Mouse (Mus musculus) intestine, postnatal 0 days (tissue): ENCODE measurements at regions not wholly inside any gene's neighbourhood (a gene's known extent, or its start where the extent isn't known, plus 50 kb on each side); places are given as distances from the start of the nearest gene placed in this dataset.

Source experiments
- ATAC-seq: fragments of 200-750 bp; cut with Nextera tagmentation; 2 replicates; pipeline ENCODE4 v1.8.0; 2017; ENCODE audit warnings: mild to moderate bottlenecking, moderate TSS enrichment, moderate library complexity
- H3K27ac ChIP-seq: fragments of 300-500 bp; sonication (generic); 2 replicates; pipeline ENCODE4 v1.5.1; 2014; ENCODE audit warnings: mild to moderate bottlenecking, low read depth, low read length, moderate library complexity
- H3K27me3 ChIP-seq: fragments of 300-500 bp; sonication (generic); replicated peaks from 2 replicates; pipeline ENCODE4 v1.6.1; 2014; ENCODE audit warnings: low read length, mixed read lengths; ENCODE audit not compliant: control insufficient read depth, insufficient read depth
- H3K36me3 ChIP-seq: fragments of 300-500 bp; sonication (generic); 2 replicates; pipeline ENCODE4 v1.6.1; 2014; ENCODE audit warnings: mild to moderate bottlenecking, moderate library complexity; ENCODE audit not compliant: control insufficient read depth, insufficient read depth
- H3K4me1 ChIP-seq: fragments of 300-500 bp; sonication (generic); replicated peaks from 2 replicates; pipeline ENCODE4 v1.6.1; 2014; ENCODE audit warnings: antibody characterized with exemption, low read length, mixed read lengths; ENCODE audit not compliant: control insufficient read depth, insufficient read depth
- H3K4me2 ChIP-seq: fragments of 300-500 bp; sonication (generic); replicated peaks from 2 replicates; pipeline ENCODE4 v1.6.1; 2014; ENCODE audit warnings: low read depth, mild to moderate bottlenecking, moderate library complexity
- H3K4me3 ChIP-seq: fragments of 300-500 bp; sonication (generic); 2 replicates; pipeline ENCODE4 v1.5.1; 2014; ENCODE audit warnings: low read depth, low read length
- H3K9ac ChIP-seq: fragments of 300-500 bp; sonication (generic); 2 replicates; pipeline ENCODE4 v1.6.1; 2014; ENCODE audit warnings: mild to moderate bottlenecking, low read depth, low read length
- H3K9me3 ChIP-seq: fragments of 300-500 bp; sonication (generic); 2 replicates; pipeline ENCODE4 v1.6.1; 2016; ENCODE audit warnings: mixed run types; ENCODE audit not compliant: control insufficient read depth
- CTCF ChIP-seq: sonication (generic); IDR thresholded peaks from 2 replicates; pipeline ENCODE4 v1.5.1; 2016; ENCODE audit warnings: low read depth, mild to moderate bottlenecking, control low read depth, antibody characterized with exemption, moderate library complexity
- WGBS: fragments of 180-500 bp; shearing (Covaris S2); extraction: QIAGEN DNeasy Blood & Tissue Kit; methylation state at CpG from one replicate; pipeline ENCODE4 v1.1.7; 2014; 5-methylcytosine and 5-hydroxymethylcytosine counted together

DNA sequence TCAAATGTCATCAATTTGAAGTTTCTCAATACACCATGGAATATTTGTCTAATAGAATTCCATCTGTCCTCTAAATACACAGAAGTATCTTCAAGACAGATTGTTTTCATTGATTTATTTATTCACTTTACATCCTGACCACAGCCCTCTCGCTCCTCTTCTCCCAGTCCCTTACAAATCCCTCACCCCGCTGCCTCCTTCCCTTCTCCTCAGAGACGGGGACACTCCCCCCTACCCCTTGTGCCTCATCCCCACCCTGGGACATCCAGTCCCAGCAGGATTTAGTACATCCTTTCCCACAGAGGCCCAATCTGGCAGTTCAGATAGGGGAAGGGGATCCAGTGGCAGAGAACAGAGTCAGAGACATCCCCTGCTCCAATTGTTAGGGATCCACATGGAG, 129.6 kb upstream of the Sgk1 start:
- no peak overlapping the region for H3K4me3 ChIP-seq
- H3K4me2 ChIP-seq: no peak overlapping the region
- H3K9ac ChIP-seq: no peak overlapping the region
- H3K27me3 ChIP-seq: no peaks in the 10 kb centered on the region
- H3K36me3 ChIP-seq: no peaks in the 10 kb centered on the region
- no peak overlapping the region for H3K27ac ChIP-seq
- TF ChIP-seq CTCF: no peak
- no peaks in the 10 kb centered on the region for H3K9me3 ChIP-seq
- WGBS: 72% methylated on average over 3 of the region's 3 CpGs
- ATAC-seq: no peak
- no peaks in the 10 kb centered on the region for H3K4me1 ChIP-seq

DNA sequence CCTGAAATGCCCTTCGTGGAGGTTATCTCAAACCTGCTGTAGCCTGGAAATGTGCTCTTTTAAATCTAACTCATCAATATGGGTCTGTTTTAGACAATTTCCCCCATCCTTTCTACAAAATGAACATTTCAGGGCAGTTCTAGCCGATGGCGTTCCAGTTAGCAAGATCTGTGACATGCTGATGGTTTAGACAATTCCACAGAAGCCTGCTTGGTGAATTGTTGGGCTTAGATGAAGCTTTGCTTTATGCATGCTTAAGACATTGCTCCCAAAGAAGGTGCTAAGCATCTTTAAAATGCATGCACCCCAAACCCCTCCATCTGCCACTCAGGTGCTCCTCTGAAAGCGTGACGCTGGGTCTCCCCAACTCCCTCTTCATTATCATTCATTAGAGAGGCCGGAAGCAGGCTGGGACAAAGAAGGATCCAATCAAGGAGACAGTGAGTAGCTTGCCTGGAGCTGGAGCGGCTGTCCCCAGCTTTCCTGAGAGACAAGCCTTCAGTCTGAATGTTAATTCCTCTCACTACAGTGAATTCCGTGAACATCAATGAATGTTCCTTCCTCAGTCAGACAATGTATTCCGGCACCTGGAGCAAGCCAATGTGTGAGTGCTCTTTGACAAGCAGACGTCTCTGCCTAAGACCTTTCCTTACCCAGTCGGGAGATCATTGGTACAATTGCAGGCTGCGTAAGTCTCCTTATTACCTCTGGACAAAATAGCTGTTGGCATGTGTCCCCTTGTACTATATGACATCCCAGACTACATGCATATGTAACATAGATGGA, 127.0 kb upstream of the Sgk1 start:
- no peak for TF ChIP-seq CTCF
- no peaks in the 10 kb centered on the region for H3K36me3 ChIP-seq
- no peak for ATAC-seq
- WGBS: 83% methylated on average over 12 of the region's 12 CpGs
- H3K4me2 ChIP-seq: no peak overlapping the region
- no peaks in the 10 kb centered on the region for H3K27me3 ChIP-seq
- H3K9me3 ChIP-seq: no peaks in the 10 kb centered on the region
- H3K27ac ChIP-seq: no peak overlapping the region
- H3K9ac ChIP-seq: no peak overlapping the region
- no peaks in the 10 kb centered on the region for H3K4me1 ChIP-seq
- H3K4me3 ChIP-seq: no peak overlapping the region

DNA sequence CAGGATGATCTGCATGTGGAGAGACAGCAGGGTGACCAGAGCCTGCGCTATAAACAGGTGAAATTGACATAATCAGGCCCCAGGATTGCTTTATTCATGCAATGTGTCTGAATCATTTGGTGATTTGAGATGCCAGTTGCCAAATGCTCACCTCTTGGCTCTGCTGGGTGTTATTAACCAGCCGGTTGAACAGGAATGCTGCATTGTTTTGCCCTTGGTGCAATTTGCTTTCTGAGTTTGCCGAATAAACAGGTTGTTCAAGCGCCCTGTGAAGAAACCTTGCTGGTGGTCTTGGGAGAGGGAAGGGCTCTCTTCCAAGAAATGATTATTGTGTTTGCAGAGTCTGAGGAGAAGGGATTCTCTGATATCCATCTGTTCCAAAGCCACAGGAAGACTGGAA, 126.3 kb upstream of the Sgk1 start:
- Histone ChIP-seq H3K9ac (no peak overlapping the region), H3K4me1 (no peaks in the 10 kb centered on the region), H3K4me3 (no peak overlapping the region), H3K4me2 (no peak overlapping the region), H3K9me3 (no peaks in the 10 kb centered on the region), H3K36me3 (no peaks in the 10 kb centered on the region), H3K27ac (no peak overlapping the region), H3K27me3 (no peaks in the 10 kb centered on the region)
- WGBS: 72% methylated on average over 4 of the region's 4 CpGs
- no peak for TF ChIP-seq CTCF
- no peak for ATAC-seq

DNA sequence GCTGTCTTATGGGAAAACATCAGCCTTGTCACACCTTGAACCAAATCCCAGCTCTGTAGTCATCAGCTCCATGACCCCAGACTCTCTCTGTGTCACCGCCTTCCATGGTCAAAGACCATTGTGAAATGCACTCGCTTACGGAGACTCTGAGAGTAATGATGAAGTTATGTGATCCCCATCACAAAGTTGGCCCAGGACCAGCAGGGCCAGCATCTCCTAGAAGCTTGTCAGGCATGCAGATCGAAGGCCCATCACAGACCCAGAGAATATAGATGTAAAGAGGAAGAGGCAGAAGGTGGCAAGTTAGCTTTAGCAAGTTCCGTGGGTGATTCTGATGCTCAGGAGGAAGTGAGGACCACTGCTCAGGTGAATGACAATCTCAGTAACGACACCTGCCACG, 125.2 kb upstream of the Sgk1 start:
- no peak for TF ChIP-seq CTCF
- 90% methylated on average over 7 of the region's 7 CpGs for WGBS
- ATAC-seq: no peak

DNA sequence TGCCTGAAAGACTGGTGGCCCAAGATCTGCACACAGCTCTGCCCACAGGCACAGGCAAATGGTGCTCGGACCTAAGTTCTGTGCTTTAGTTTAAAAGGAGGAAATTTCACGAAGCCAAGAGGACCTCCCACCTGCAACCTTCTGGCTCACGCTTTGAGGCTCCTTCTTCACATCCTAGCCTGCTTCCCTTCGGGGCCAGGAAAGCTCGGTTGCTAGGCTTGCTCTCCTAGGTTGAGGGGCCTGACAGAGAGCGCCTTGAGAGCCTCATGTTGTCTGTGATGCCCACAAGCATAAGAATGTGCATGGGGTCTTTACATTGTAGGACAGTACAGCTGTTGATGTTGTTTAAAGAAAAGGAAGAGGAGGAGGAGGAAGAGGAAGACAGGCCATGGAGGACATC, 123.9 kb upstream of the Sgk1 start:
- Histone ChIP-seq H3K9me3 (no peaks in the 10 kb centered on the region), H3K9ac (no peak overlapping the region), H3K4me2 (no peak overlapping the region), H3K4me1 (no peaks in the 10 kb centered on the region), H3K36me3 (no peaks in the 10 kb centered on the region), H3K27ac (no peak overlapping the region), H3K4me3 (no peak overlapping the region), H3K27me3 (no peaks in the 10 kb centered on the region)
- no peak for TF ChIP-seq CTCF
- ATAC-seq: no peak
- WGBS: 83% methylated on average over 6 of the region's 6 CpGs

More for the DNA sequence above, 125.2 kb upstream of the Sgk1 start:
- Histone ChIP-seq H3K27ac (no peak overlapping the region), H3K4me1 (no peaks in the 10 kb centered on the region), H3K4me2 (no peak overlapping the region), H3K9ac (no peak overlapping the region), H3K27me3 (no peaks in the 10 kb centered on the region), H3K36me3 (no peaks in the 10 kb centered on the region), H3K4me3 (no peak overlapping the region), H3K9me3 (no peaks in the 10 kb centered on the region)

DNA sequence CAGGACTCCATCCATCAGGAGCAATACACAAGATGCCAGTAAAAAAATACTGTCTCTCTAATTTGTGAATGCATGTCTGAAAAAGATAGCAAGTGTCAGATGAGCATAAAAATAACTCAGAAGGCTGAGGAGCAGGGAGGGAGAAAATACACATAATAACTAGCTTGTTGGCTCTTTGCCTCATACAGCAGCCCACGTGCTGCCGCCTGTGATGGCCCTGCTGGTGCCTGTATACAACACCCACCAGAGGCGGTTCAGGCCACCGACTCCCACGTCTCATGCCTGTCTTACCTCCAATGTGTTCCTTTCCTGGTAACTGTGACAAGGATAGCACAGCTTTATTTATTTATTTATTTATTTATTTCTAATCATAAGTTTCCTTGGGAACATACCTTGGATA, 119.5 kb upstream of the Sgk1 start:
- Histone ChIP-seq H3K4me1 (no peaks in the 10 kb centered on the region), H3K4me3 (no peak overlapping the region), H3K9ac (no peak overlapping the region), H3K27ac (no peak overlapping the region), H3K27me3 (no peaks in the 10 kb centered on the region), H3K4me2 (no peak overlapping the region), H3K36me3 (no peaks in the 10 kb centered on the region), H3K9me3 (no peaks in the 10 kb centered on the region)
- 92% methylated on average over 5 of the region's 5 CpGs for WGBS
- TF ChIP-seq CTCF: no peak
- no peak for ATAC-seq
